Mouse (Mus musculus): ENCODE measurements around the gene Fa2h.

Gene Fa2h

DNA sequence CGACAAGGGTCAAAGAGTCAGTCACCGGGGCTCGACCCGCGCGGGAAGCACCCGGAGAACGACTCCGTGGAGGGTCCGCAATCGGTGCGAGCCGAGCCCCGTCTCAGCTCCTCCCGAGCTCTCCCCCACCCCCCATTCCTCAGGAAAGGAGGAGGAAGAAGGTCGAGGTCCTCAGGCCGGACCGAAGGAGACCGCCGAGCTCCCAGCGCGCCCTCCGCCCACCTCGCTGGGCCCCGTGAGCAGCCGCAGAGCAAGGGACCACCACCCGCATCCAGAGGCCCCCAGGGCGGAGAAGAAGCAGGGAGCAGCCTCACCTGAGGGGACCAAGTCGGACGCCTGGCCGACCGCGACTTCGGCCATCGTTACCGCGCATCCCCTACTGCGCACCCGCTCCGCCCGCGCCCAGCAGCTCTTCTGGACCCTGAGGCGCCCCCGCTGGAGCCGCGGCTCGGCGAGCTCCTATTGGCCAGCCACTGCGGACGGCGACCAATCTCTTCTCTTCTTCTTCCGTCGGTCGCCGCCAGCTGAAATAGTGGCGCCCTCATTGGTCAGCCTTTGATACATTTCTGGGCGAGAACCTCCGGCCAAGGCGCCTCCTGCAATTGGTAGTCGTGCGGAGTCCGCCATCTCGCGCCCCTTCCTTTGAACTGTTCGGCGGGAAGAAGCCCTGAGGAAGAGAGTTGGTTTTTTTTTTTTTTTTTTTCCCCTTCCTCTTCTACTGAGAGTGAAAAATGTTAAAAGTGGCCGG lies 93.6 kb downstream of the Fa2h start, which contains the start of gene Rfwd3:
Gene Rfwd3 (minus strand): TSS at position 402 of the 748 bp plus-strand sequence.
- in situ Hi-C loops (cut with MboI, MseI), result no loop called here

DNA sequence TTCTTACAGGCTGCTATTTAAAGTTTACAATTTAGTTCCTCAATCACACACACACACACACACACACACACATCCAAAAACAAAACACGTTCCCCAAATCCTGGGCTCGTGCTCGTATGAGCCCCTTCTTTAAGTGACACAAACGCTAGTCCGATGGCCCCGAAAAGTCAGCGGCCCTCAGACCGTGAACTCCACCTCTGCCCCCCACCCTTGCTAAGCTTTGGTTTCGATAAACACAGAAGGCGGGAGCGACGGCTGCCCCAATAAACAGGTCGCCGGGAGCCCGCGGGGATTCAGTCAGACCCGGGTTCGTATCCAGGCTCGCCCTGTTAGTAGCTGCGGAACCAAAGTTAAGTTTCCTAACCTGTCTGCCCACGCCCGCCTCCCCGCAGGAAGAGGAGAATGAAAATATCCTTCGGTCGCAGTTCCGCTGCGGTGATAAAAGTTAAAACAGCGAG lies 94.2 kb downstream of the Fa2h start:
- in situ Hi-C loops (cut with MboI, MseI), result no loop called here

DNA sequence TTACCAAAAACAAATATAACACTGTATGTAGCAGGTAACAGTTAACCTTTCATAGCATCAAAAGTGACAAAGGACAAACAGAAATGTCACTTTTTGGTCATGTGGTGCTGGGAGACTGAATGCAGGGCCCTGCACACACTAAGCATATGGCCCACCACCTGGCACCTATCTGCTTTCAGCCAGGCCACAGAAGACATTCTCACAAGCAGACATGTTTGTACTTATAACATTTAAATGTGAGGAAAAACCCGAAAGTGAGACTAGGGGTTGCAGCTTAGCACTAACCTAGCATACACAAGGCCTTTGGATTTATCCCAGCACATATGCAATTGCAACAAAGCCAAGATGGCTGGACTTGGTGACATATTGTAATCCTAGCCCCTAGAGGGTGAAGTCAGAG lies 95.6 kb downstream of the Fa2h start:
- in situ Hi-C loops (cut with MboI, MseI), result no loop called here

All from T-helper 1 cell (primary cell).